Mouse (Mus musculus) C2C12 (cell line): ENCODE results near the gene Nemp1.

Experiments
- CEBPB ChIP-seq: IDR thresholded peaks from one replicate; pipeline ENCODE4 v1.6.1; 2011; ENCODE audit warnings: low read depth, mild to moderate bottlenecking, control low read depth, moderate library complexity
- CTCF ChIP-seq: IDR thresholded peaks from one replicate; pipeline ENCODE4 v1.5.1; 2011; ENCODE audit not compliant: control insufficient read depth, insufficient read depth, insufficient read length
- MAX ChIP-seq: IDR thresholded peaks from one replicate; pipeline ENCODE4 v1.6.1; 2011; ENCODE audit warnings: mild to moderate bottlenecking, control low read depth
- MYOD1 ChIP-seq: IDR thresholded peaks from one replicate; pipeline ENCODE4 v1.6.1; 2011; ENCODE audit warnings: low read depth; ENCODE audit not compliant: control insufficient read depth, insufficient read length
- MYOG ChIP-seq: IDR thresholded peaks from one replicate; pipeline ENCODE4 v1.6.1; 2011; ENCODE audit not compliant: control insufficient read depth, insufficient read length; ENCODE audit errors: extremely low read depth
- USF1 ChIP-seq: IDR thresholded peaks from one replicate; pipeline ENCODE4 v1.6.1; 2011; ENCODE audit warnings: low read depth, mild to moderate bottlenecking, control low read depth, moderate library complexity

- TF ChIP-seq CTCF (no peak), MYOD1 (no peak), USF1 (no peak), MAX (no peak), CEBPB (no peak), MYOG (no peak)
These were observed 64.7 kb downstream of the Nemp1 start for GRCm38 (mm10) chr10:127731397-127731796.
